Mouse (Mus musculus) spleen, adult 2 months (tissue): ENCODE data around the gene Arhgef3. TPM values are rescaled to one million over a fixed set of nuclear protein-coding genes. Genes with fewer than 3 reads are reported as not detected.

ENCODE experiments used
- DNase-seq, 2 experiments: peaks; one replicate each; pipeline versions ENCODE4 v3.0.0 to v3.0.0-alpha.2; 2012 to 2021; ENCODE audit warnings: low spot score in 2 of 2, low read depth in 1 of 2
- H3K27ac ChIP-seq: fragments of 200-500 bp; 2 replicates; pipeline ENCODE4 v1.5.1; 2012; ENCODE audit warnings: low read length, inconsistent platforms; ENCODE audit not compliant: insufficient read depth
- H3K27me3 ChIP-seq: fragments of 200-500 bp; 2 replicates; pipeline ENCODE4 v1.6.1; 2012; ENCODE audit warnings: mild to moderate bottlenecking, moderate library complexity, low read length, inconsistent platforms; ENCODE audit not compliant: control insufficient read depth, insufficient read depth
- H3K36me3 ChIP-seq: fragments of 200-500 bp; 2 replicates; pipeline ENCODE4 v1.6.1; 2012; ENCODE audit warnings: mild to moderate bottlenecking, low read length, inconsistent platforms; ENCODE audit not compliant: control insufficient read depth, insufficient read depth
- H3K4me1 ChIP-seq: fragments of 200-500 bp; 2 replicates; pipeline ENCODE4 v1.6.1; 2011; ENCODE audit warnings: inconsistent platforms; ENCODE audit not compliant: control insufficient read depth, insufficient read depth, insufficient read length
- H3K4me3 ChIP-seq: fragments of 200-500 bp; 2 replicates; pipeline ENCODE4 v1.5.1; 2011; ENCODE audit warnings: mild to moderate bottlenecking, inconsistent platforms; ENCODE audit not compliant: insufficient read depth, insufficient read length; ENCODE audit errors: extremely low read depth
- CTCF ChIP-seq: fragments of 200-500 bp; IDR thresholded peaks from 2 replicates; pipeline ENCODE4 v1.5.1; 2011; ENCODE audit warnings: mild to moderate bottlenecking, inconsistent platforms; ENCODE audit not compliant: insufficient read depth, insufficient read length, insufficient replicate concordance; ENCODE audit errors: extremely low read depth
- POLR2A ChIP-seq: fragments of 200-500 bp; IDR thresholded peaks from 2 replicates; pipeline ENCODE4 v1.6.1; 2011; ENCODE audit warnings: low read depth, low read length, inconsistent platforms
- WGBS: fragments of 180-500 bp; shearing (Covaris S2); methylation state at CpG from one replicate; pipeline ENCODE4 v1.1.7; 2018; 5-methylcytosine and 5-hydroxymethylcytosine counted together
- polyA plus RNA-seq: library from polyadenylated mRNA; depleted of rRNA; stranded (reverse); fragments of >200 nt; gene quantifications from 2 replicates; pipeline ENCODE4 v1.2.3, GENCODE M21; 2012

The Arhgef3 gene
- polyA plus RNA-seq, 1 experiment: 21.1 TPM

- Histone ChIP-seq H3K4me1 (peaks cover 4% of the 10 kb centered on the region; the same call in 1 of the 2 replicates), H3K4me3 (no peak overlapping the region), H3K27ac (no peak overlapping the region), H3K36me3 (peaks cover 33% of the 10 kb centered on the region), H3K27me3 (no peaks in the 10 kb centered on the region)
- DNase-seq: no peak
- no peak for TF ChIP-seq POLR2A
- TF ChIP-seq CTCF: no peak
- 38% methylated on average over 7 of the region's 7 CpGs for whole genome bisulfite sequencing
Observed at GRCm38 (mm10) chr14:27390663-27391062, 276.0 kb downstream of the Arhgef3 start.

- DNase-seq: no peak
- WGBS: 80% methylated on average over 9 of the region's 9 CpGs
- Histone ChIP-seq H3K4me1 (peaks cover 8% of the 10 kb centered on the region; the same call in 1 of the 2 replicates), H3K27me3 (no peaks in the 10 kb centered on the region), H3K27ac (peak overlapping the region; percentile 38; the same call in 1 of the 2 replicates), H3K4me3 (no peak overlapping the region), H3K36me3 (peaks cover 32% of the 10 kb centered on the region)
- no peak for TF ChIP-seq POLR2A
Observed at GRCm38 (mm10) chr14:27391776-27392308, 277.1 kb downstream of the Arhgef3 start.

GRCm38 (mm10) chr14:27392660-27393059 lies 278.0 kb downstream of the Arhgef3 start:
- Histone ChIP-seq H3K27ac (no peak overlapping the region), H3K36me3 (peaks cover 28% of the 10 kb centered on the region), H3K27me3 (no peaks in the 10 kb centered on the region), H3K4me3 (no peak overlapping the region), H3K4me1 (peaks cover 11% of the 10 kb centered on the region; the same call in 1 of the 2 replicates)
- TF ChIP-seq CTCF: no peak
- TF ChIP-seq POLR2A: no peak
- WGBS: 88% methylated on average over 2 of the region's 2 CpGs
- DNase-seq: no peak

- H3K36me3 ChIP-seq: peaks cover 29% of the 10 kb centered on the region
- DNase-seq: no peak
Observed at GRCm38 (mm10) chr14:27393806-27394205, 279.1 kb downstream of the Arhgef3 start.

GRCm38 (mm10) chr14:27396424-27396823 lies 281.7 kb downstream of the Arhgef3 start:
- WGBS: 88% methylated on average over 7 of the region's 7 CpGs
- no peak overlapping the region for H3K4me3 ChIP-seq
- no peak for DNase-seq
- H3K27ac ChIP-seq: no peak overlapping the region
- peaks cover 45% of the 10 kb centered on the region for H3K36me3 ChIP-seq
- peaks cover 18% of the 10 kb centered on the region for H3K4me1 ChIP-seq
- TF ChIP-seq CTCF (no peak), POLR2A (no peak)
- H3K27me3 ChIP-seq: no peaks in the 10 kb centered on the region

More at GRCm38 (mm10) chr14:27393806-27394205, 279.1 kb downstream of the Arhgef3 start:
- Histone ChIP-seq H3K4me1 (peaks cover 13% of the 10 kb centered on the region; the same call in 1 of the 2 replicates), H3K27ac (no peak overlapping the region), H3K4me3 (no peak overlapping the region), H3K27me3 (no peaks in the 10 kb centered on the region)
- TF ChIP-seq POLR2A (no peak), CTCF (no peak)
- 92% methylated on average over 10 of the region's 10 CpGs for WGBS

- no peak overlapping the region for H3K4me3 ChIP-seq
- peak overlapping the region; percentile 68 for H3K27ac ChIP-seq
- H3K4me1 ChIP-seq: peaks cover 26% of the 10 kb centered on the region
- TF ChIP-seq CTCF: no peak
- no peak for TF ChIP-seq POLR2A
- 37% methylated on average over 6 of the region's 6 CpGs for WGBS
- peak in 1 of 2 experiments; percentile 36 for DNase-seq
- H3K36me3 ChIP-seq: peaks cover 46% of the 10 kb centered on the region
- no peaks in the 10 kb centered on the region for H3K27me3 ChIP-seq
Observed at GRCm38 (mm10) chr14:27397526-27397925, 282.8 kb downstream of the Arhgef3 start.

- no peak for DNase-seq
- Histone ChIP-seq H3K36me3 (peaks cover 43% of the 10 kb centered on the region), H3K4me3 (no peak overlapping the region), H3K4me1 (peaks cover 35% of the 10 kb centered on the region), H3K27ac (peak overlapping the region; percentile 45), H3K27me3 (no peaks in the 10 kb centered on the region)
- 45% methylated on average over 6 of the region's 6 CpGs for WGBS
- no peak for TF ChIP-seq POLR2A
- no peak for TF ChIP-seq CTCF
Observed at GRCm38 (mm10) chr14:27400495-27400894, 285.8 kb downstream of the Arhgef3 start.
